Mouse (Mus musculus) naive thymus-derived CD4-positive, alpha-beta T cell, adult 2 months (primary cell): ENCODE data around the gene Rapgef1.

Experiments used
- DNase-seq: peaks from one replicate; pipeline ENCODE4 v3.0.0-alpha.2; 2011; ENCODE audit warnings: low read depth

The Rapgef1 gene

DNA sequence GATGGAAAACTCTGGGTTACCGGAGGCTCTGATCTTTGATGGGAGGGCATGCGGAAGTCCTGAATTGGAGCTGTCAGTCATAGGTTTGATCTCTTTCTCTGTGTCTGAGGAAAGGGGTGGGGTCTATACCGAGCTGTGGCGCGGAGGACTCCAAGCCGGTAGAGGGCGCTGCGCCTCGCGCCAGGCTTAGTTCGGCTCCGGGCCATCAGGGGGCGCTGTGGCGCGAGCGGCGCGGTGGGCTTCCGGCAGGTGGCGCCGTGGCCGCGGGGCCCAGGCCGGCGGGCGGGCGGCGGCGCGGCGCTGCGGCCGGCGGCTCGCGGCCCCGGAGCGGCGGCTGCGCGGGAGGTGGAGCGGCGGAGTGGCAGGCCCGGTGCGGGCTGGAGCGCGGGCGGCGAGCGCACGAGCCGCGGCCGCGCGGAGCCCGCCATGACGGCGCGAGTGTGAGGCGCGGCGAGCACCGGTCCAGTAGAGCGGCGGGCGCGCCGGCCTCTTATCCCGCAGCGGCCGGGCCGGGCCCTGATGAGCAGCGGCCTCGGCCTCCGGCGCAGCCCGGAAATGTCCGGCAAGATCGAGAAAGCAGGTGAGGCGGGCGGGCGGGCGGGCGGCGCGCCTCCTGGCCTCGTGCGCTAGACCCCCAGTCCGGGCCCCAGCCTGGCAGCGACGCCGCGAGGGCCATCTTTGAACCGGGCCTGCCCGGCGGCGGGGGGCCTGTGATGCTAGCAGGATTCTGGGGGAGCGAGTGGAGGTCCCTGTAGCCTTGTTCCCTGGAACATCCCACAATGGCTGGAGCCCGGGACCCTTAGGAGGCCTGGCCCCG is at the start of gene Rapgef1:
Gene Rapgef1, plus strand, starts transcription at position 237 of the 817 bp plus-strand sequence.
- peak; percentile 97 for DNase-seq

DNA sequence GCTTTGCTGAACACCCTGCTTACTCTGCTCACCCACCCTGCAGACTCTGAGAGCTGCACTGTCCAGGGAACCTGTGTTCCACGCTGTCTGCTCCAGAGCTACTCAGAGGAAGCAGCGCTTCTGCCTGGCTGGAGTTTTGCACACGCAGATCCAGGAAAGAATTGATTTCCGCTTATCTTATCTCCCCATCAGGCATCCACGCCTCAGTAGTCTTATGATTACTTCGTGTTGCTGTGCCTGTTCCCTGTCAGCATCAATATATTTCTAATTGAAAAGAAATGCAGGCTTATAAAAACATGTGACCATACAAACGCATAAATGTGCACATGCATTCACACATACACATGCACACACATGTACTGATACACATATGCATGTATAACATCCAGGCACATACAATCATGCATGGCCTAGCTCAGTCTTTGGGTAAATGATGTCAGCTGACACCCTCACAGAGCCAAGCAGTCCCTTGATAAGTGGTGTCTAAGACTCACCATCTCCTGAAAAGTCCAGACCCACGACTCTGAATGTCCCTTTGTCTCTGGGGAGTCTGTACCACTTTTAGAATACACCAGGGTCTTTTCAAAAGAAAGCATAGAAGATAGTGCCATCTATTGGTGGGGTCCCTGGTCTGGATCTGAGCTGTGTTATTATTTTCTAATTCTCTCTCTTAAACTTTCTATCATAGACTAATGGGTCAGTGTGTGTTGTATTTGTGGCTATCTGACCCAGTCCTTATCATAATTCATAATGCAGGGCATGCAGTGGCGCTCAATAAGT is 47.4 kb upstream of the Rapgef1 start:
- DNase-seq, result no peak

DNA sequence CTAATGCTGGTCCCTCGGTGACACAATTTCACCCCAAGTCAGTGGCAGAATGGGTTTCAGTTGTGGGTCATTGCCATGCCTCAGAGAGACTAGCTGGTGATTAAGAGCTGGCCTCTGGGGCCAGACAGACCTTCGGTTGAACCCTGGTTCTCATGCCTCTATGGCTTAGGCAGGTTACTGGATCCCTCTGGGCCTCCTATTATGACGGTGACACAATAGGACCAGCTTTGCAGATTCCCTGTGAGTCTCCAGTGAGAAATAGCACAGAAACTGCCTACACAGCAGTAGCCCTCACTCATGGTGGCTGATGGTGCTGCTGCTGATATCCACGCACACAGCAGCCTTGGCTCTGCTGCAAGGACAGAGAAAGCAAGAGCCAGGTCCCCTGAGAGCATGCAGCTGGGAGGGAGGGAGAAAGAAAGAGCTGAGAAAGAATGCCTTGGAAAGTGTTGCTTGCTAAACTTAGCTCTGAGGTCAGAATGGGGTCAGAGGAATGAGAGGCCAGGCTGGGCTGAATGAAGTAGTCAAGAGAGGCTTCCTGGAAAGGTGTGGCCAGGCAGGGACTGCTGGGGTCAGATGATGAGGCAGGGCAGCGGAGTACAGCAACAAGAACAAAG is 46.6 kb upstream of the Rapgef1 start:
- no peak for DNase-seq

DNA sequence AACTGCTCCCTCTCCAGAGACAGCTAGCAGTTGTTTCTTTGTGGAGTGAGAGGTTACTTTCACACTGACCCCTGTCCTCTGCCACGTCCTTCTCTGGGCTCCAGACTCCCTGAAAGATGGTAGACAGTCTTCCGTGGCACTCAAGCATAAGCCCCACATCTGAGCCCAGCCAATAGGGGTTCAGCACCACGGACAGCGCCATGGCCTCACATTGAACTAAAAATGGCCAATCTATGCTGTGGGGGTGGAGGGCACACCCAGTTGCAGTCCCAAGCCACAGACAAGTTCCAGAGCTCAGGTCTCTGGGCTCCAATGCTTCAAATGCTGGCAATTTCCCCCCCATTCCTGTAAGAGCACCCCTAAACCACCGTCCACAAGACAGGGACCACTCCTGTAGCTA is 45.9 kb upstream of the Rapgef1 start:
- peak; percentile 55 for DNase-seq

DNA sequence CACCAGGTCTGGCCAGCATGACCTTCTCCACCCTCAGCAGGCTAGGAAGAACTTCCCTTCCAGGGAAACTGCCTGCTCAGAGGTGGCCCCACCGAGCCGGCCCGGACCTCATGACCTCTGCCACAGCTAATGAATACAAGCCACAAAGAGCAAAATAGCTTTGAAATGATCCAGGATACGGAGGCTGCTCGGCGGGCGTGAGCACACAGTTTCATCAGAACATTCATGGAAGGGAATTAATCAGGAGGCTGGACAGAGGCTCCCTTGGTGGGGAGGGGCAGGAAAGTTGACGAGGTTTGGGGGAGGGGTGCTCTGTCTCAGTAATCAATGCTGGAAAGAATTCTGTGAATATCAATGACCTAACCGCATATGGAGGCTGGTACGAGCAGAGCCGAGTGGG is 45.3 kb upstream of the Rapgef1 start:
- no peak for DNase-seq

DNA sequence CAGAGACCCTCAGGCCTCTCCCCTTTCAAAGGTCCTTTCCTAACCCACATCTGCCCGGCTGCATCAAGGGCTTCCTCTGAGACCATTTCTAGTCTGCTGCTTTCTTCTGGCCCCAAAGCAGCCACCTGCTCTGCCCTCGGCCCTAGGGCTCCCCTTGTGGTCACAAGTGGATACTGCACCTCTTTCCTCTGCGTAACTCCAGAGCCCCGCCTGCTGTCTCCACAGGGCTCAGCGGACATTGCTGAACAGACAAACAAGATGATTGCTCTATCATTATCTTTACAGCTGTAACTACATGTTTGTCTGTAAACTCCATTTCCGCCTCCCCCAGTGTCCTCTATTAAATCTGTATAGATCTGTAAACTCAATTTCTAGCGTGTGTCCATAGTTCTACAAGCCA is 37.1 kb upstream of the Rapgef1 start:
- DNase-seq, result peak; percentile 75

DNA sequence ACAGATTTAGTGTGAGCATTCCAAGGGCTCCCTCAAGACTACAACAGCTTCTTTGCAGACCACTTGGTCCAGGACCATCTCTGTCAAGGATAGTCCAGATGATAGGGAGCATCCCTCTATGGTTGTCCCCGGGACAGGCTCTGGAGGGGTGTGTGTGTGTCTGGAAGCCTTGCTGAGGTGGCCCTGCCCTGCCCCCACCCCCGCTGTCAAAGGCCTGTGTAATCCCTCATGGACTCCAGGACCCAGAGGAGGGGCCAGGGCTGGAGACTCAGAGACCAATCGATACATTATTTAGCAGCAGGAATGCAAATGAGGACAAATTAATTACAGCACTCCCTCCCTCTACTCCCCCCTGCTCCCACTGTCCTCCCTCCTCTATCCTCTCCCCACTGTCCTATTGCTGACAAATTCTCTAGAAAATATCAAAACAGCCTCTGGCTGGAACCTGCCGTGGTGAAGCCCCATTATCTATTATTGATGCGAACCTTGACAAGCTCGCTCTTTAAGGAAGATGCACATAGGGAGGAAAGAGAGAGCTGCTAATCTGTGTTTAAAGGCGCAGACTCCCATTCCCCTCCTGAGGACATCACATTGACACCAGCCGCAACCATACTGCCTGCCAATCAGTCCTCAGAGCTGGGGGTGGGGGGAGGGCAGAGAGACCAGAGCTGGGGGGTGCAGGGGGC is 33.4 kb upstream of the Rapgef1 start:
- no peak for DNase-seq

DNA sequence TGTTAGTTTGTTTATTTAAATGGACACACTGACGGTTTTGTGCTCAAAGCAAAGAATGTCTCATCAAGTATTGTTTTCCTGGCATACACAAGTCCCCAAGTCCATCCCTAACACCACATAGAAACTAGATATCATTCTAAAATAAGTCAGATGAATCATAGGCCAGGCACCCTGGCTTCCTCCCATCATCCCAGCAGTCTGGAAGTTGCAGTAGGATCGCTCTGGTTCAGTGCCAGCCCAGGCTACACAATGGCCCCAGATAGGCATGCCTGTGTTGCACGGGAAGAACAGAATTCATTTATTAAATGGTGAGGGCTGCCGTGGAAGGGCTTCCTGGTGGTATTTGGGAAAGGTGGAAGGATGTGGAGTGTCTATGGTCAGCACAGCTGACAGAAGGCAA is 31.5 kb upstream of the Rapgef1 start:
- no peak for DNase-seq

DNA sequence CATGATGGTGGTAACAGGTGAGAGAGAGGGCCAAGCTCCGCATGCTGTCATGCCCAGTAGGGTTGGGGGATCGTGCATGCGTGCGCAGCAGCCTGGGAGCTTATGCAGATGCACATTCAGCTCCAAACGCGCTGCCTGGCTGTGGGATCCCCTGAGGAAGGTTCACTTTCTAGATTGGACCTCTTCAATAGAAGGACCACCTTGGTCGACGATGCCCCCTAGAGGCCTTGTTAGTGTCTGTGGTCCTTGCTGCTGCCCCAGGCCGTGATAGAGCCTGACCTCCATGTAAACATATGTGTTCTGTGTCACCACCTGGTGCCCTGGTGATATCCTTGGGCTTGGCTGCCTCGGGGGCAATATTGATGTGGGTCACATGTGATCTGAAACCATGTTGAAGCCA is 30.3 kb upstream of the Rapgef1 start:
- no peak for DNase-seq

DNA sequence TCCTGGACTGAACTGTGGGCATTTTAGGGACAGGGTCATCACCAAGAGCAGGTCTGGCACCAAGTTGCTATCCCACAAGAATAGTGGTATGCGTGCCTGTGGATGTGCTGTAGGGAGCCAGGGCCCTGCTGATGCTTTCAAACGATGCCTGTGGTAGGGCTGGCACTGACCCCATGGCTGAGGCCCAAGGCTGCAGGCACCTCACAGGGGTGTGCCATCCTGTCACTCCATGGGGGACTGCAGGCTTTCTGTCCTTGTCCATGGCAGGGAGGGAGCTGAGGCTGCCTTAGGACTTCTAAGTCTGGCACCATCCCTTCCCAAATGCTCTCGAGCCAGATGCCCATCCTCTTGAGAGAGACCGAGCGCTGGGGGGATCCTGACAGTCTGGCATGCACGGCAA is 27.9 kb upstream of the Rapgef1 start:
- no peak for DNase-seq

DNA sequence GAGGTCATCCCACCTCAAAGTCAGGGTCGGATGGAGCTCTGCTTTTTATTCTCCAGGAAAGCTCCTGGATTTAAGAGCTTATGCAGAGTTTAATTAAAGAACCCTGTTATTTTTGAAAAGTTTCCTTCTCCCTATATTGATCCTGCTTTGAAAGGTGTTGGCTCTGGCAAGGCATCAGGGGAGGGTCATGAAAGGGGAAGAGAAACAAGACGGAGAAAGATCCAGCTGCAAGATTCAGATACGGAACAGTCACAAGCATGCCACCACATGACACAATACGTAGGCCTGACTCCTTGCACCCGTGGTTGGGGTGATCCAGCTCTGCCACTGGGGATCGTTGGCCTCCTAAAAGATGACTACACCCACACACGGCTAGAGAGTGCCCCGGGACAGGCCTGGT is 27.0 kb upstream of the Rapgef1 start:
- no peak for DNase-seq

DNA sequence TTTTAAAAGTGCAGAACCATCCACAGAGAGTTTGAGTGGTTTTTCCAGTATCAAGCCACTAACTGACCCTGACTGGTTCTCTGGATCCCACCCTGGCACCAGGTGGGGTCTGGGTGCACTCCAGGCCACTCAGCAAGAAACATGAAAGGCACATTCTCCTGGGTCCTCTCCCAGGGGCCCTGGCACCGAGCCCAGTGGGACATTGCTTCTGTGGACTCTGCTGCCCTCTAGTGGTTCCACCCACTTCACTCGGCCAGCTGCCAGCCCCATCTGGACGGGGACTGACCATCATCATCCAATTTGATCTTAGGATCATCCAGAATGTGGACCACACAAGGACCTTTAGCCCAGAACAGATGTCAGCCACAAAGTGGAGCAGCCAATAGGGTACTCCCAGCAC is 15.6 kb upstream of the Rapgef1 start:
- peak; percentile 69 for DNase-seq

DNA sequence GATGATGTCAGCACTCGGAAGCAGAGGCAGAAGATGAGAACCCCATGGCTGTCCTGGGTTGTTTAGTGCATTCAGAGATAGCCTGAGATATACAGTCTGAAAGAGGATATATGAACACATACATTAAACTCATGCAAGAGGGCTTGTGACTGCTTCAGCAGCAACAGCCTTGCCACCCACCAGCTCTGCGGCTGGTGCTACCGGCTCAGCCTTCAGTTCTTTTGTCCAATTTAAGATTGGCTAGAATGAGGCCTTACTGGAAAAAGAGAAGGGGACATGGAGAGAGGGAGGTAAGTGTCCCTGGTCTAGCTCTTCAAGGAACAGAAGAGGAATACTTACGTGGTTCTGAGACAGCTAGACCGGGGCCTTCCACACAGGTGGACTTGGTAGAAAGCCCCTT is 13.9 kb upstream of the Rapgef1 start:
- no peak for DNase-seq

DNA sequence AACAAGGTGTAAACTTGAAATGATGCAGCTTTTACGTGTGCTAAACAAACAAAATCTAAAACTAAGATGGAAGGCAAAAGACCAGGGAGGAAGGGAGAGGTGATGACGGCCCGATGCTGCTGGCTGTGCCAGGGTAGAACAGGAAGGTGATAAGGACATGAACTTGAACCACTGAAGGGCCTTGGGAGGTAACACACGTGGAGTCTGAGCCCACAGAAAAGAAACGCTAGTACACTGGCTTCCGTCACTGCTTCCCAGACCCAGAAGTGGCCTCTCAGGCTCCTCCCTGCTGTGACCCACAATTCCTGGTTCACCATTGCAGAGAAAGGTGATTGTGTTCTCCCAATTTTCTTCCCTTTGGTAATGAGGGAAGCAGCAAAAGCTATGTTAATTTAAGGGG is 13.1 kb upstream of the Rapgef1 start:
- no peak for DNase-seq

DNA sequence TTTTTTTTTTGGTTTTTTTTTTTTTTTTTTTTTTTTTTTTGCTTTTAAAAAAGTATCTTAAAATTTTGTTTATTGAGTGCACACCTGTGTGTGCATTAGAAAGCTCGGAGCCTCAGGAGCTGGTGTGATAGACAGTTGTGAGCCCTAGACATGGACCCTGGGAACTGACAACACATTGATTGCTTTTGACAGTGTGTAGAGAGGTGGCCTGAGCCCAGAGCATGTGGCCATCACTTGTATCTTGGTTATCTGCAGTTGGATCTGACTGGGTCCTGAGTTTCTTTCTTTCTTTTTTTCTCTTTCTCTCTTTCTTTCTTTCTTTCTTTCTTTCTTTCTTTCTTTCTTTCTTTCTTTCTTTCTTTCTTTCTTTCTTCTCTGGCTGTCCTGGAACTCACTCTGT is 2.2 kb upstream of the Rapgef1 start:
- DNase-seq, result no peak

DNA sequence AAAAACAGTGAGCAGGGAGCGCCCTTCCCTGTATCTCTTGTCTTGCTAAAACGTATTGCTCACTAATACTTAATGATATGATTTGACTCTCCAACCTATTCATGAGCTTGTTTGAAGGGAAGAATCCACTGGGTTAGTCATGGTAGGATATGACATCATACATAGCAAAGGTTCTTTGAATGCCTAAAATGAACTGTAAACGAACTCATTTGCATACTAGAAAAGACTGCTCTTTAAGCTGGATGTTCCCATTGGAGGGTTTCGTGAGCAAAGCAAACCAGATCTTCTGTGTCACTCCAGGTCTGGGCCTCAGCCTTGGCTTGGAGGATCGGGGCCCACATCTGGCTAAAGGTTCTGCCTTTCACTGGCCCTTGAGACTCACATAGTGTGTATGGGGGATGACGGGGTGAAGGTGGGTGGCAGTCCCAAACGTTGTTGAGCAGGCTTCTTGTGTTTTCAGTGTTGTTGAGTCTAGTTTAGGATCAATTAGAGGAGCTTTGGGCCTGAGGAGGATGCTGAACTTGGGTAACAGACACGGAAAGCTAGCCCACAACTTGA is 515 bp upstream of the Rapgef1 start:
- DNase-seq, result no peak

DNA sequence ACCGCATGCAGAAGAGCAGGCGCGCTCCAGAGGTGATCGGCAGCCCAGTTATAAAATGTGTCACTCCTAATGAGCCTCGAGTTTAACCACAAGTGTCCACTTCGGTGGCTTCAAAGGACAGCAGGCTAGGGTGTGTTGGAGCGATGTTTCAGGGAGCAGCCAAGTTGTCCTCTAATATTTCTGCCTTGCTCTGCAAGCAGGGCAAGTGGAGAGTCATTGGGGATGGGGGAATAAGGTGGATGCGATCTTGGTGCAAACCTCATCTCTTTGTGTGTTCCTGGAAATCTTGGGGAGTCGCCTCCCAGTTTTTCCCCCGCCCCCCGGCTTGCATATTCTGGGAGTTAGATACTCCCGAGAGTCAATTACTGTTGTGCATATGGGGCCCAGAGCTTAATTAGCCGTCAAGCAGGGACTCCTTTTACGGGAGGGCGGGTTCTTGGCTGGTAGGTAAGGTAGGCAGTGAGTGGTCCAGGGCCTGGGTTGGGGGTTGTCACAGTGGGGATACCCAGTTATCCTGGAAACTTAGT is 844 bp downstream of the Rapgef1 start:
- peak; percentile 49 for DNase-seq

DNA sequence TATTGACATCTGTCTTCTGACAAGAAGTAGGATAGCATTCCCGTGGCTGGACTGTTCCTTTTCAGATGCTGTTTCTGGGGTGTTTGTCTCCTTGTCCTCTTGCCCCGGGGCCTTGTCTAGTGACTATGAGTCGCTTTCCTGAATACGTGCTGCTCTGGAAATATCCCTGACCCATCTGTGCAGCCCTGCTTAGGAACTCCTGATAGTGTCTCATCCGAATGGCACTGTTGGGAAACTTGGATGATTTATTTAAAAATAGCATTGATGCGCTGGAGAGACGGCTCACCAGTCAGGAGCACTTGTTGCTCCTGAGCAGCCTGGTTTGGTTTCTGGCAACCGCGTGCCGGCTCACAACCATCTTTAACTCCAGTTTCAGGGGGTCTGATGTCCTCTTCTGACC is 1.6 kb downstream of the Rapgef1 start:
- DNase-seq, result no peak

DNA sequence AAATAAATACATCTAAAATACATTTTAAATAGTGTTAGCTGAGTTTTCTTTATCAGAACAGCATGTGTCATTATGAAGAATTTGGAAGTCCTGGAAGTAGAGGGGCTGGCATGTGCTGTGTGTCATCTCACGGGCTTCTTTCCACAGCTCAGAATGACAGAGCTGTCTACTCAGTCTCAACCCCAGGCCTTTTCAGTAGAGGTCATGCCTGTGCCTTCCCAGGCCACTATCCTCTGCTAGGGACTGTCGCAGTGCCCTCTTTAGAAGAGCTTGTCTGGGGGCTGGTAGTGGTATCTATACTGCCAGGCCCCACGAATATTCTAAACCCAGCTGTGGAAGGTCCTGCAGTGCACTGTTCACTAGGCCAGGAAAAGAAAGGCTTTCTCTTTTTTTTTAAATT is 2.1 kb downstream of the Rapgef1 start:
- no peak for DNase-seq

DNA sequence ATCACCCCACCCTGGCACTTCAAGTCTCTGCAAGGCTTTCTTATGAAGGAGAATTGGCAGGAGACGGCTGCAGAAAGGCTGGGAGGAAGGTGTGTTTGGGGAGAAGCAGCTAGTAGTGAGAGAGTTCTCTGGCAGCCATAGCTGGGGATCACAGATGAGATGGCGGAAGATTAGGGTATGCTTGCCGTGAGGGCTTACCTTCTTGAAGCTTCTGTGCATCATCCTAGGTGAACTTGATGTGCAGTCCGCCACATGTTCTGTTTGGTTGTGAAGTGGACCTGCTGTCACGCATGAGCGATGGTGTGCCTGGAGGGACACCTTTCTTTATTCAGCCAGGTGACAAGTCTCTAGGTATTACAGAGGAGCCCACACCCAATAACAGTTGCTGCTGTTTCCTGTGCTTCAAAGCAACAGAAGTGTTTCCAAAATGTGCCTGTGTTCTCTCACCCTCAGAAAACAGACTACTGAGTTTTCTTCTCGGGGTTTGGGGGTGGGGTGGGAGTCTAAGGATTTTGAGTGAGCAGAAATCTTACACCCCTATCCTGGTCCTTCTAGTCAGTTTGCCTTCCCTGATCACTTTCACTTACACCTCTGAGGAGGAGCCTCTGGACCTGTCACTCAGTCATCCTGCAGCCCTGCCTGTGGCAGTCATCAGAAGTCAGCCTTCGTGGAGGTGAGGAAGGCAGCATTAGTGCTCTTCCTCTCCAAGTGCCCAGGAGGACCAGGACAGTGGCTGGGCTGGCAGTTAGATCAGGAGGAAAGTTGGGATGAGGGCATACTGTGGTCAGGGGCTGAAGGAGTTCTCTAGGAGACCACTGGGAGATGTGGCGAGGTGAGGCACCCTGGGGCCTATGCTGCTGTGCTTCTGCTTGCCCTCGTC is 2.8 kb downstream of the Rapgef1 start:
- DNase-seq, result peak; percentile 77
